Mouse (Mus musculus) hindlimb bud, embryonic 11.5 days (tissue): ENCODE results near the gene Fam89a.
A peak's percentile ranks its signal among the peaks of the same experiment; 100 is the strongest.

Source experiments
- DNase-seq: peaks from one replicate; pipeline ENCODE4 v3.0.0-alpha.2; 2012; ENCODE audit warnings: low read depth, low spot score; ENCODE audit errors: extremely low spot score

Fam89a gene

GRCm38 (mm10) chr8:124754101-124754791 is 2.6 kb upstream of the Fam89a start:
- DNase-seq, result no peak

DNA sequence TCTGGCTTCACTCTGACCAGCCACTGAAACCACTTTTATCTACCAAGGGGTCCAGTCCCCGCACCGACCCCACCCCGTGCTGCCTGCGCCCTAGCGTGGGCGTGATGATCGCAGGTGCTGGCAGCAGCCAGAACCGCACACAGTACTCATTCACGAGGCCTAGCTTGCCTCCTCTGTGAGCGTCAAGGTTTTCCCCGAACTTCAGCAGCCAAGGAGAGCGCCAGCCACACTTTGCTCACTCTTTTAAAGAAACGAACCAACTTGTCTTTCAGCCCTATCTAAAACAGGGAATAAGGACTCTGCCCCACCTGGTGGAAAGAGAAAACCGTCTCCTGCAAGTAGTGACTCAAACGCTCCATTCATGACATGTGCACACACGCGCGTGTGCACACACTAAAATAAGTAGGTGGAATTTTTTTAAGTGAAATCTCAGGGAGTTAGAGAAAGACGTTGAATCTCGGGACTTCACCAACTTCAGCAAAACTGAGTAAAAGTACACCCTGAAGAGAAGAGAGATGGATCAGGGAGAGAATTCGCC is 762 bp upstream of the Fam89a start:
- no peak for DNase-seq

DNA sequence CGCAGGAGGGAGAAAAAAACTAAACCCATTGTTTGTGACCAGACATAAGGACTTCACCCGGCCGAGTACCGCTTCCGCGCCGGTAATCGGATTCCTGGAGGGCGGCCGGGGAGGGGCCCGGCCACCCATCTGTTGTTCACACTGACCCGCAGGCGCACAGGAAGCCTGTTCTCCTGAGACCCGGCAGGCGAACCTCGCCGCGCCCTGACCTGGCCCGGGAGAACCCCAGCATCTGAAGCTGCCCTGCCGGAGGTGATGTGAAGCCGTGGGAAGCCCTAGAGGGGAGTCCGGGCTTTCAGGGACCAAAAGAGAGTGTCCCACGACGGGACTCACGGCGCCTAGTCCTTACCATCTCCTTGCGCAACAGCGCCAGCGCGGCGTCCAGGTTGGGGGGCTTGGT is 441 bp downstream of the Fam89a start:
- DNase-seq, result no peak

DNA sequence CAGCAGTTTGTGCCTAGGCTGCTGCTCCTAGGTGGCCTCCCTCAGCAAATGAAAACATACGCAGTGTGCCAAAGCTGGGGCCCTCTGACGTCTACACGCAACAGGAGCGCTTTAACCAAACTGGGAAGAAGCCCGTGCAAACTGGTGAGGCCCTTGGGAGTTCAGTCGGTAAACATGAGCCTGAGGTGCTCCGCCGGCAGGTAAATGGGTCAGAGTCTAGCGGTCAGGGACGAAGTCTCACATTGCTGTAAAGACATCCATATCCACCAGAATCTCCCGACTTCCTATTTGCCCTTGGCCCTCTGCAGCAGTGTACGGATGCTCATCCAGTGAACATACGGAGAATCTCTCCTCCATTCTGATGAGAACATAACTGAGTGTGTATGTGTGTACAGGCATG is 5.0 kb downstream of the Fam89a start:
- DNase-seq, result no peak

DNA sequence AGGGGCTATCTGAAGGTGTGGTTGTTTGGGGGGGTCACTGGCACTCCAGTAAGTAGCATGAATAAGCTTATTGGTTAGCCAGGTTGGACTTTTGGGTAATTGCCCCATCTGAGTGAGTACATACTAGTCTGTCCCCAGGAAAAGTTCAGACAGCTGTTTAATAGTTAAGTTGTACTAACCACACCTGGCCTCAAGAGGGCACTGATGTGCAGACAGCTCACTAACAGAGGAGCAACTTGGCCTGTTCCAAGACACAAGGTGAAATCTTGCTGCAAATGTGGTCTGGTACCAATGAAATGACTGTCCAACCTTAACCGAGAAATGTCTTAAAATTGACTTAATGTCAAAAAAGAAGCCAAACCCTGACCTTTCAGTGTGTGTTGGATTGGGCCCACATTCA is 12.4 kb downstream of the Fam89a start:
- no peak for DNase-seq

DNA sequence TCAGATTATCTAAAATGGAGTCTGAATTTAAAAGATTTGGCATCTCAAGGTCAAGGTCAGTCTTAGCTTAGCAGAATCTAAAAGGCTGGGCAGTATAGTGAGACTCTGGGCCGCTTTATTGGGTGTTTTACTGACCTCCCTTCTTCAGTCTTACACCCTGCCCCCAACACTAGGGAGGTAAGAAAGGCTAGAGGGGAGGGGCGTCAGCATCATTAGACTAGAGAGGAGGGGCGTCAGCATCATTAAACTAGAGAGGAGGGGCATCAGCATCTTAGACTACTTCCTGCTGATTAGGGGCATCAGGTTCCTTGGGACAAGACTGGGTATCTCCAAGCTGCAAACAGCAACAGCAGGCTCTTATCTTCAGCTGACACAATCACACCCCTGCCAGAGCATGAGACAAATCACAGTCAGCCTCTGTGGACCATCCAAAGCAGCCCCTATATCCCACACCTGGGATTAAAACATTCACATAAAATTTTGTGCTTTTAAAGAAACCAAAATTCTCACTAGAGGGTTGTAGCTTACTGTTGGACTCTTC is 16.2 kb downstream of the Fam89a start:
- no peak for DNase-seq

DNA sequence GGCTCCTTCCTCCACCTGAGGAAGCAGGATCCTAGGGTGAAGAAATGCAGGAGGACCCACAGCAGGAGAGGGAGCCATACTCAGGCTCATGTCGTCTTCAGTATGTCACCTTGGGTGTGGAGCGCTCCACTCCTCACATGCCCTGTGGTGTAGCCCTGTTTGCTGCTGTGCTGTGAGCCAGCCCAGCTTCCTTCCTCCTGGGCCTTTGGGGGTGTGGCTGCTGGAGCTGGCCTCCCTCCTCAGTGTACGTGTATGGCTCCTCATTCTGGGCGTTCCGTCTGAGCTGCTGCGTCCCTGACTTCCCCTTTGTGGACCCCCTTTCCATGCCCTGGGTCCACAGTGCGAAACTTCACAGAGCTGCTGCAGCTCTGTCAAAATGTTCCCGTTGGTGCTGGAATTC is 18.8 kb downstream of the Fam89a start:
- no peak for DNase-seq

DNA sequence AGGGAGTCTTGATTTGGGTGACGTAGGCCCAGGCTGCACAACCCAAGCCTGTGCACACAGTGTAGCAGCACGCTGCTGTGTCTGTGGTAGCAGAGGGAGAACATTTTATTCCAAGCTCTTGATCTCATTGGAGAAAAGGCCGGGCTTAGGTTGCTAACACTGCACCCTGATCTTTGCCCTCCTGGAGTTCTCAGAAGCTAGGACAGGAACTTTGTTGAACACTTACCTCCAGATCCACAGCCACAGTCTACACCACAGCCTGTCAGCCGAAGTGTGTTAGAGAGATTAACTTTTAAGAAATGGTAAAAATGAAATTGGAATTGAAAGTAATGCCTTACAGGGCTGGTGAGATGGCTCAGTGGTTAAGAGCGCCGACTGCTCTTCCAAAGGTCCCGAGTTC is 27.3 kb downstream of the Fam89a start:
- no peak for DNase-seq

- DNase-seq, result peak; percentile 96
These were observed 29.6 kb downstream of the Fam89a start, which contains the start of the genes Ttc13 and Arv1 for GRCm38 (mm10) chr8:124721862-124722515. Gene Ttc13 (minus strand): TSS chr8:124721983. Gene Arv1 (plus strand): TSS chr8:124722139.

GRCm38 (mm10) chr8:124720938-124721861 is 30.4 kb downstream of the Fam89a start:
- no peak for DNase-seq

DNA sequence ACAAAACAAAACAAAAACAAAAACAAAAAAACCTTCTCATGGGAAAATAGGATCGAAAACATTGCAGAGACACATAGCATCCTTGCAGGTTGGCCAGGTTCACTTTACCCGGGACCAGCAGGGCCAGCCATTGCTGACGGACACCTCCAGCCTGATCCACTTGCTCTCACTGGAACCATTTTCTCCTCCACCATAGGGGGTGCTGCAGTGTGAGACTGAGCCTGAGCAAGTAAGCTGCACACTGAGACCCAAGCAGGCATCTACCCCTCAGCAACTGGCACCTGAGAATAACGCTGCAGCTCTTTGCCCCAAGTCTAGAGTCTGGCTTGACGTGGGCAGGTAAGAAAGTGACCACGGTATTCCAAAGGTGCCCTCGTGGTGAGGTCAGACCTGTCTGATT is 31.5 kb downstream of the Fam89a start:
- DNase-seq, result no peak

GRCm38 (mm10) chr8:124715736-124716135 is 35.9 kb downstream of the Fam89a start:
- no peak for DNase-seq

DNA sequence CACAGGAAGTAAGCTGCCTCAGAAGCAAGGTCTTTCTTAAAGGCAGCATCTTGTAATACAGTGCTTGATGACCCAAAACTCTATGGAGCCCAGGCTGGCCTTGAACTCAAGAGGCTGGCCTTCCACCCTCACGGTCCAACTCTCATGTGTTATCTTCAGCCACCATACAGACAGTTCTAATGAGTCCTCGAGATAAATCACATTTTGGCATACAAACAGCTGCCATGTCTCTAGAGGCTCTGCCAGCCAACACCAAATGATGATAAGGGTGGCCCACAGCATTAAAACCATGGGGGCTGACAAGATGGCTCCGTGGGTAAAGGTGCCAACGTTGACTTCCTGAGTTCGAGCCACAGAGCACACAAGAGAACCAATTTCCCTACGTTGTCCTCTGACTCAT is 38.4 kb downstream of the Fam89a start:
- no peak for DNase-seq

GRCm38 (mm10) chr8:124705823-124706222 is 45.8 kb downstream of the Fam89a start:
- DNase-seq, result no peak

DNA sequence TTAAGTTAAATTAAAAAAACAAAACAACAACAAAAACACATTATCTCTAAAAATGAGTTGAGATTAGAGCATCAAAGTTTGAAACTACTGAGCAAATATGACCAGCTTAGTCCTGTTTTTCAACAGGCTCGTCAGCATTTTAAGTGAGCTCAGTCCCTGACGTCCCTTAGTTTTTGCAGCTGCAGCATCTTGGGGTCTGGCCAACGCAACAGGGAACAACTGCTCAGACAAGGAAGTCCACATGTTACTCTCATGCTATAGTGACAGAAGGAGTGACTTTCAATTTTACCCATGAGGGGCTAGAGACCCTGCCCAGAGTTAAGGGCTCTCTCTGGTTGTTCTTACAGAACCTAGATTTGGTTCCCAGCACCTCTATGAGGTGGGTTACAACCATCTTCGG is 47.3 kb downstream of the Fam89a start:
- DNase-seq, result no peak

DNA sequence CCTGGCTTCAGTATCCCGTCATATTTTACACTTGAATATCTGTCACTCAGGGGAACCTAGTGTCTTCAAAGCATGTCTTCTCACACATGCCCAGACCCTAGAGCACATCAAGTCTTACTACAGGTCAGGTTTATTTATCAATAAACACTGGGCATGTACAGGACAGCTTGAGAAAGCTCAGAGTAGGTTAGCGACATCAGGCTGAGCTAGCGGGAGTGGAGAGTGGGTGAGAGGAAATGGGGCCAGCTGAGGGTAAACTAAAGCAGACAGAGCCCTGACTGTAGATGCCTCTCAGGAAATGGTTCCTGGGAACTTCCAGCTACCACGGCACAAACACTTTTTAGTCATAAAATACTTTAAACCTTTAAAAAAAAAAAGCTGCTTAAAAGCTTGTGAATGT is 48.1 kb downstream of the Fam89a start:
- DNase-seq, result no peak

DNA sequence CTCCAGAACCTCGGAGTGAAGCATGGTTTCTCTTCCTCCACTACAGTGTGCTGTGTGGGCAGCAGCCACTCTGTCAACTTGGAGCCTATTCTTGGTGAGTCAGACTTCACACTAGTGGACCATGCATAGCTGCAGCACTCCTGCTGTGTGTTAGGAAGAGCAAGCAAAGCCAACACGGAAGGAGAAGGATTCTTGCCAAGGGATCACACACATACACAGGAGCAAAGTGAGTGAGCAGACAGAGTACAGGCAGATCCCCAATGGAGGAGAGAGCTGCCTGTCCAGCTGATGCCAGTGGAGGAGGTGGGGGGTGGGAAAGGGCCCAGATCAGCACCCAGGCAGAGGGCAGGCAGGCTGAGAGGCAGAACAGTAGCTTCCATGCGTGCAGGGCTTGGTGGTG is 49.4 kb downstream of the Fam89a start:
- DNase-seq, result no peak

DNA sequence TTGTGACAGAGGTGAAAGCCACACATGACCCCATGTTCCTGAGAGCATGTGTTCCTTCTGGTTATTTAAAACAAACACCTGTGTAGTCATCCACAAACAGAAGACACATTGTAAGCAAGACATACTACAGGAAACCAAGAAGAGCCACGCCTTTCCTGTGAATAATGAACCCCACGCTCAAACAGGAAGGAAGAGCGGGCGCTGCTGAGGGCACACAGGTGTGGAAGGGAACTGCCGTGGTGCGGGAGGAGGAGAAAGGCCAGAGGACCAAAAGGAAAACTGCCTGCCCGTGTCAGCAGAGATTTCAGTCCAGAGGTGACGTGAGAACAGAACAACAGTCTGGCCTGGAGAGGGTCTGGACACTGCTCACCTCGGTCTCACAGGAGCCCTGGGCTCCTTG is 50.6 kb downstream of the Fam89a start:
- DNase-seq, result no peak

DNA sequence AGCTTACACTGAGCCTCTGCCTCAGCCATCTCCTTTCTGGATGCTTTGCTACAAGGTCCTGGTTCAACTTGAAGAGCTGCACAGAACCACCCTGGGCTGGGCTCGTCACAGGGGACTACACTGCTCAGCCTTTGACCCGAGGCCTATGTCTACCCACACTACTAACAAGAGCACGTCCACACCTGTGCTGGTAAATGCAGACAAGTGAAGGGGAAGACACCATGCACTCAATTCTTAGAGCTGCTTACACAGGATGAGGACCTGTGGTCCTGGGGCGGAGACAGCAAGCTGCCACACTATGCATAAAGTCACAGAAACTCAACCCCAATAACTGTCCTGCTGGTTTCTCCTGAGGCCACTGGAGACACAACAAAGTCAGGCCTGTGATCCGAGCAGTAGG is 51.4 kb downstream of the Fam89a start:
- DNase-seq, result no peak

DNA sequence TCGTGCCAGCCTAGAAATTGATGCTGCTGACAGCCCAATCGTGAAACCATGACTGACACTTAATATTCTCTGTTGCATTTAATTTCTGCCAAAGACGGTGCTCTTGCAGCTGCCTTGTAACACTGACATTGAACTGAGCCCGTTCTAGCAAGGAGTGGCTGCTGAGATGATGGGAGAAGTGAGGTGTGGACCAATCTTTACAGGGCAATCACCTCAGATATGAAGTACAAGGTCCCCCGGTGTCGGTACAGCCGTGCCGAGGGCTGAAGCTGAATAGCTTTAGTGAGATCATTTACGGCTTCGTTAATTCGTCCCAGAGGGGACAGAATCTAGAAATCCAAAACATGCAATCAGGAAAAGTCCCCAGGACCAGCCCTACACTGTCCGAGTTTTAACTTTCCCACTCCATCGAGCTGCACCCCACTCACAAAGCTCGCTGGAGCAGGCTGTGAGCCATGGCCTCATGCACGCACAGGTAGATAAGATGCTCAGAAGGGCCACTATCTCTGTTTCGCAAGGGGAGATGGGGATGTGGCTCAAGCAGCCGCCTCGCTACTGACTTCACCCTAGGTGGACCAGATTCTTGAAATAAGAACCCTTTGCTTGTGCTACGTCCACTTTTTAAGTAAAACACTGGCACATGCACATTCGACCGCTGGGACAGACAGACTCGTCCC is 56.1 kb downstream of the Fam89a start:
- no peak for DNase-seq

- no peak for DNase-seq
These were observed 59.9 kb downstream of the Fam89a start for GRCm38 (mm10) chr8:124691706-124692105.
